Mouse (Mus musculus): ENCODE results near the gene Sdhaf1.

Sdhaf1 gene

DNA sequence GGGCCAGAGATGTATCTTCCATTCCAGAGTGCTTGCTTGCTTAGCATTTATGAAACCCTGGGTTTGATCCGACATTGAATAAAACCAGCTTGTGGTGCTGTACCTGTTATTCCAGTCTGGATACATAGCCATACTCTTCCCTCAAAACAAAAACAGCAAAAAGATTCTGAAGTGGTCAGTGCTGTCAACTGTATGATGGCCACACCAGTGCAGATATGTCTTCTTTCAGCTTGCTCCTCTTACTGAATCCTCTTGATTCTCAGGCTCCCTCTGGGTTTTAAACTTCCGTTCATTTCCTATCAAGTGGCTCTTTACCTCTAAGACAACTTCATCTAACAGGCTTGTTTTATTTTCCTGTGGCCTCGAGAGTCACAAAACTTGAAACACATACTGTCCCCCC, at the start of gene Sdhaf1:
TSS of gene Sdhaf1 (minus strand) at position 101 of the 400 bp plus-strand sequence.
- DNase-seq (ENCODE audit: low read depth) = no peak

DNA sequence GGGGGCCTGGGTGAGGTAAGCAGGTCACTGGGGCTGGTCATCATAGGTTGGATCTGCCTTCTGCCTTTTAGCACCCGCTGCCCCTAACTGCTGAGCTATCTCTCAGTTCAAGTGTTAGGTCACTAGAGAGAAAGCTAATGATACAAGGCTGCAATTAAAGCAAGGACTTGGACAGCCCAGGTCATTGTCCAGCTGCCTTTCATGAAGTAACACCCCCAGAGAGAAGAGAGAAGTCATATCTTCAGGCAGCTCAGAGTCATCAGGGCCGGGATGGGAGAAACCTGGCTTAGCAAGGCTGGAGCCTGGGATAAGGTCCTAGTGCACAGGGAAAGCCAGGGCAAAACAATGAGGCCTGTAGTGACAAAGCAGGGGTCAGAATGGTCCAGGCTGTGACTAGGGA, 43.8 kb upstream of the Sdhaf1 start:
- DNase-seq (ENCODE audit: low read depth) = no peak

GRCm38 (mm10) chr7:30363344-30363738, 39.6 kb upstream of the Sdhaf1 start:
- no peak for DNase-seq (ENCODE audit: low read depth)

DNA sequence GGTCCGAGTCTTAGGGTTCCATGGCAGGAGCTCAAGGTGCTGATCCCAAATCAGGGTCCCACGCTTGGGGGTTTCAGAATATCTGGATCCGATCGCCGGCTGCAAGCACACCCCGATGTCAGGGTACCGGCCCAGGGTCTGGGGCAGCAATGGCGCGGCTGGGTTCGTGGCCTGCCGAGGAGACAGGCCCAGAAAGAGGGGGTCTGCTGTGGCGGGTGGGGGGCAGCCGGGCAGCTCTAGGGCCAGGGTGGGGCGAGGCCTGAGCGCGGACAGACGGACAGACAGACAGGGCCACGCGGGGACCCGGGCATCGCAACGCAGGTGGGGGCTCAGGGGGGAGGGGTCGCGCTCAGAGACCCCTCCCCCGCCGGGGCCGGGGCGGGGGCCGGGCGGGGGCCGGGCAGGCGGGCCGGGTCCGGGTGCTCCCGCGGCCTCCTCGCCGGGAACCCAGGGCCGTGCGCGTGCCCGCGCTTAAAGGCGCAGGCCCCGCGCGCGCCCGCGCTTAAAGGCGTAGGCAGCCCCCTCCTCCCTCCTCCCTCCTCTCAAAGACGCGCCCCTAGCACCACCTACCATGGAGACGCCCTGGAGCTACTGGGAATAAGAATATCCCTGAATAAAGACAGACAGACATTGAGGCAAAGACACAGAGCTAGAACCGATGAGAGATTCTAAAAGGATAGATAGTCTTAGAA, 39.1 kb upstream of the Sdhaf1 start, which contains the start of gene Lrfn3:
TSS of gene Lrfn3 (minus strand) at position 121 of the 692 bp plus-strand sequence.
- DNase-seq (ENCODE audit: low read depth) = no peak

DNA sequence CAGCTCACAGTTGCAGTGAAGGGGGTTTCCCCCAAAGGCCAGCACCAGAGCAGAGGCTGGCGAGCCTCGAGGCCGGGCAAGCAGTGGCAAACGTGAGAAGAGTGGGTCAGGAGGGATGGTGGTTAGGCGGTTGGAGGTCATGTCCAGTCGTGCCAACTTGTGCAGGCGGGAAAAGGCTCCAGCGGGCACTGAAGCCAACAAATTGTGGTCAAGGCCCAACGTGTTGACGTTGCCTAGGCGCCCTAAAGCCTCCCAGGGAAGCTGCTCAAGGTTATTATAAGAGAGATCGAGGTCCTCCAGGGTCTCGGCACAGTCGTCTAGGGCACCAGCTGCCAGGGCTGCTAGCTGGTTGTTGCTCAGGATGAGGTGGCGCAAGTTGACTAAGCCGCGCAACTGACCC, 36.3 kb upstream of the Sdhaf1 start:
- no peak for DNase-seq (ENCODE audit: low read depth)

GRCm38 (mm10) chr7:30359276-30359865, 35.7 kb upstream of the Sdhaf1 start:
- DNase-seq (ENCODE audit: low read depth) = no peak

DNA sequence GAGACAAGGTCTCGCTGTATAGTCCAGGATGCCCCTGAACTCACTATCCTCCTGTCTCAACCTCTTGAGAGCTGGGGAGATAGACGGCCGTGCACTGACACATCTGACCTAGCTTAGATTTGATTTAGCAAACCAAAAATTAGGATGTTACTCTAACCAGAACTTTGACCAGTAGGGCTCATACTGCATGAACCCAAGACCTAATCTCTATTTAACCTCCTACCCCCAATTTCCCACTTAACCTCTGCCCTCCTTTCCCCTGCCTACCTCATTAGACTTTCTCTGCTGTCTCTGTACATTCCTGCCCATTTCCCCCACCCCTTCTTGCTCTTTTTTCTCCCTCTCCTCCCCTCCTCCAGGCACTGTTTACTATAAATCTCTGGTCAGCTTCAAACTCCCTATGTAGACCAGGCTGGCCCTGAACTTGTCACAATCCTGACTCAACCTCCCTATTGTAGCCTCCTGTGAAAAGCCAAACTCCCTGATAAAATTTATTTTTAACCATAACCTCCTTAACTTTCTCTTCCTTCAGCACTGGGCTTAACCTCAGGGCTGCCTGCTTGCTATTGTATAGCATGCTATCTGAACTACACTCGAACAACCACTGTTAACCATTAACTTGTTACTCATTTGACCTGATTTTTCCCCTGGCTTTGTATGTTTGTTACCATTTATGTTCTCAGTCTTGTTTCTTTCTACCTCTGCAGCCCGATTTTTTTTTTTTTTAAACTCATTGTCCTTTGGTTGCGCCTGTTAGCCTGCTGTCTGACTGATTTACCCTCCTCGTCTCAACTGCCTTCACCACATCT, 34.9 kb upstream of the Sdhaf1 start:
- no peak for DNase-seq (ENCODE audit: low read depth)

- no peak for DNase-seq (ENCODE audit: low read depth)
Measured at GRCm38 (mm10) chr7:30354059-30354458, 30.4 kb upstream of the Sdhaf1 start.

- DNase-seq (ENCODE audit: low read depth) = peak; percentile 41
Measured at GRCm38 (mm10) chr7:30353279-30353822, 29.7 kb upstream of the Sdhaf1 start.

DNA sequence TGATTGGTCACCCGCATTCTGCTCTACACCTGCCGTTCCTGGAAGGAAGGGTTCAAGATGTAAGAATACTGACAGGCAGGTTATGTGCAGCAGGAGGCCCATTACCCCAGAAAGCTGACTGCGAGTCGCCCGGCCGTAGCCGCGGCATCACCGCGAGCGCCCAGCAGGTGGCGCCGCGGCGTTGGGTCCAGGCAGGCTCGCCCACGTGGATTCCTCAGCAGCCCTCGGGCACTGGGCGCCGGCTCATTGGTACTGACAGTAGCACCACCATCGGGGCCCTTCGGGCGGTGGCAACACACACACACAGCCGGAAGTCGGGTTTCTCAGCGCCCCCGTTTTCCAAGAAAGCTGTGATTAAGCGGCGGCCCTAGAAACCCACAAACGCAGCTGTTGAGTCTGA, 24.1 kb upstream of the Sdhaf1 start:
- peak; percentile 37 for DNase-seq (ENCODE audit: low read depth)

- peak; percentile 54 for DNase-seq (ENCODE audit: low read depth)
Measured at GRCm38 (mm10) chr7:30346635-30347379, 23.1 kb upstream of the Sdhaf1 start.

GRCm38 (mm10) chr7:30339432-30340109, 15.9 kb upstream of the Sdhaf1 start:
- DNase-seq (ENCODE audit: low read depth) = no peak

- DNase-seq (ENCODE audit: low read depth) = peak; percentile 63
Measured at GRCm38 (mm10) chr7:30336384-30336783, 12.7 kb upstream of the Sdhaf1 start.

GRCm38 (mm10) chr7:30335688-30336087, 12.0 kb upstream of the Sdhaf1 start:
- no peak for DNase-seq (ENCODE audit: low read depth)

DNA sequence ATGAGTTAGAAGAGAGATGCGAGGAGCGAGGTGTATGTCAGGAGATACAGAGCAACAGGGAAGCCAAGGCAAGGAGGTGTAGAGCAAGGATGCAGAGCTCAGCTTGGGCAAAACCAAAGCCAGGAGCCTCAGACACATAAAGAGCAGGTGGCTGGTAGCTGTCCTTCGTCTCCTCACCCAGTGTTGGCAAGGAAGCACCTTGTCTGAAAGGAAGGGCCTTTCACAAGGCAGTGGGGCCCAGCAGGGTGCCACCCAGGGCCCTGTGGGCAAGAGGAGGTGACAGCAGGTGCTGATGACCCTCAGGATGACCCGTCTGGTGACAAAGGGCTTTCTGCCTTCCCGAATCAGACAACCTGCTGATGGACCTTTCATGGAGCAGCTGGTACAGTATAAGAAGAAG, 10.9 kb upstream of the Sdhaf1 start:
- no peak for DNase-seq (ENCODE audit: low read depth)

DNA sequence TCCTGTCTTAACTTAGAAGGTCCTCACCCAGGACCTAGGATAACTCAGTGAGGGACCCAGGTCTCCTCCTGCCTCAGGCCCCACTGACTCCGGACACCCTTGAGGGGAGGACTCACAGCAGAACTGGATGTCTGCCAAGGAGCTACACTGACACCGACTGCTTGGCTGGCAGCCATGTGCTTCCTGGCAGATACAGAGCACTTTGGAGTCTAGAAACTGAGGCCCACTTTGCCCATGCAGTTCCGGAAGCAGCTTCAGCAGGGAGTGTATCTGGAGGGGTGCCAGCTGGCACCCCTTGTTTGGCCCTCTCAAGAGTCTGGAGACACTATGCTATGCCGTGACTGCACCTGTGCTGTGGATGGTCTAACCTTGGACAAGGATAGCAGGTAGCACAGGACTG, 9.7 kb upstream of the Sdhaf1 start:
- DNase-seq (ENCODE audit: low read depth) = no peak

- DNase-seq (ENCODE audit: low read depth) = no peak
Measured at GRCm38 (mm10) chr7:30332622-30333259, 9.0 kb upstream of the Sdhaf1 start.

DNA sequence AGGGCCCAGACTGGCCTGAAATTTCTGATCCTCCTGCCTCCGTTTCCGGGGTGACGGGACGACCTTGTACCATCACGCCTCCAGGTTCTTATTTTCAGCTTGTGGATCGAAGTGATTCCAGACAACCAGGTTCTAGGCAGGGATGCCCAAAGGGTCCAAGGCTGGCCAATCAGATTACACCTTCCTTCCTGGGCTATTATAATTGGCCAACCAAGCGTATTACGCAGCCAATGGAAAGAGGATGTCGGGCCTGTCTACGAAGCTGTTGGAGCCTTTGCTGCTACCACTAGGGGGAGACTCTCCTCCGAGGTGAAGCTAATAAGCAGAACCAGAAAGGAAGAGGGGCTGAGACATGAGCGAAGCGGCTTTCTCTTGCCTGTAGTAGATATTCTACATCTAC, 8.2 kb upstream of the Sdhaf1 start:
- peak; percentile 70 for DNase-seq (ENCODE audit: low read depth)

DNA sequence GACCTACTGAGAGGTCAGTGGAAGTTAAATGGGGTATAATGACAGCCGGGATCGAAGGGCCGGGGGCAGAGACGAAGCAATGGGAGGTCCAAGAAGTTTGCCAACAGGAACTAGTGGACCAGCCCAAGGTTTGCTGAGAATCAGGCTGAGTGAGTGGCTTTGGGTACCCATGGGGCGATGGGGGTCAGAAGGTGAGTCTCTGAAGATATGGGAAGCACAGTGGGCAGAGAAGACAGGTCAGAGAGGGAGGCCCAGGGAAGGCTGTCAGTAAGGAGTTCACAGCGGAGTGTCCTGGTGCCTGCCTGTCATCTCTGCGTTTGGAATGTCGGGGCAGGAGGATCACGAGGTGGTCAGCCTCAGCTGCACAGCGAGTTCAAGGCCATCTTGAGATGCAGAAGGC, 4.7 kb upstream of the Sdhaf1 start:
- DNase-seq (ENCODE audit: low read depth) = no peak

DNA sequence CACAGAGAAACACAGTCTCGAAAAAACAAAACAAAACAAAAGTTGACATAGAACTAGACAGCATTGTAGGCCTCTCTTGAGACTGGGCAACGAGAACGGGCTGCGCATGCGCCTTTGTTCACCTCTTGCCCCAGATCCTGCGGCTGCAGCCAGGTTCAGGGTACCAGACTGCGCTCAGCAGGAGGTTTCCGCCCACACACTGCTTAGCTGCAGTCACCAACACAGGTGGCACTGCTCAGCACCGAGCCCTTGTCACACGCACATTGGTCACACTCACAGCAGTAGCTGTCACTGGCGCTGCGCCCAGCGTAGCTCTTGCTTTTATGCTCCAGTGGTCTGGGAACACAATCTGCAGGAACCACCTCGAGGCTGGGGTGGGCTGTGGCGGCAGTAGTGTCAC, 3.4 kb upstream of the Sdhaf1 start:
- DNase-seq (ENCODE audit: low read depth) = no peak

DNA sequence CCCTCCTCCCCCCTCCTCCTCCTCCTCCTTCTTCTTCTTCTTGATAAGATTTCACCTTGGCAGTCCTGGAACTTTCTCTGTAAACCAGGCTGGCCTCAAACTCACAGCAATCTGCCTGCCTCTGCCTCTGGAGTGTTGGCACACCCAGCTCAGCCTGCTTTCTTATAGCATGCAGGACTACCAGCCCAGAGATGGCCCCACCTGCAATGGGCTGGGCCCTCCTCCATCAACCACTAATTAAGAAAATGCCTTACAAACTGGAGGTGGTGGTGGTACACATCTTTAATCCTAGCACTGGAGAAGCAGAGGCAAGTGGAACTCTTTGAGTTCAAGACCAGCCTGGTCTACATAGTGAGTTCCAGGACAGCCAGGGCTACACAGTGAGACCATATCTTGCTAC, 2.7 kb upstream of the Sdhaf1 start:
- DNase-seq (ENCODE audit: low read depth) = no peak

Measured in c-Kit-positive CD71-positive TER-119-negative erythroid progenitor cells, embryonic 14.5 days (primary cell).